Mouse (Mus musculus) effector memory CD4-positive, alpha-beta T cell, adult 7 months (primary cell): ENCODE data around the gene Hdgfl3. TPM values are rescaled to one million over a fixed set of nuclear protein-coding genes. Genes with fewer than 3 reads are reported as not detected.

Experiments used
- polyA plus RNA-seq: library from polyadenylated mRNA; unstranded; fragments of 100-300 nt; shearing (Covaris generic); gene quantifications from one replicate; pipeline ENCODE4 v1.2.1, GENCODE M21; 2017

The Hdgfl3 gene
- polyA plus RNA-seq = 15.8 TPM

GRCm38 (mm10) chr7:81934267-81934745, at the start of gene Hdgfl3:
Gene Hdgfl3 (minus strand): TSS chr7:81934473.

GRCm38 (mm10) chr7:81858968-81859721, 75.1 kb downstream of the Hdgfl3 start, which contains the start of gene Tm6sf1:
Gene Tm6sf1 (plus strand): TSS chr7:81859001.

DNA sequence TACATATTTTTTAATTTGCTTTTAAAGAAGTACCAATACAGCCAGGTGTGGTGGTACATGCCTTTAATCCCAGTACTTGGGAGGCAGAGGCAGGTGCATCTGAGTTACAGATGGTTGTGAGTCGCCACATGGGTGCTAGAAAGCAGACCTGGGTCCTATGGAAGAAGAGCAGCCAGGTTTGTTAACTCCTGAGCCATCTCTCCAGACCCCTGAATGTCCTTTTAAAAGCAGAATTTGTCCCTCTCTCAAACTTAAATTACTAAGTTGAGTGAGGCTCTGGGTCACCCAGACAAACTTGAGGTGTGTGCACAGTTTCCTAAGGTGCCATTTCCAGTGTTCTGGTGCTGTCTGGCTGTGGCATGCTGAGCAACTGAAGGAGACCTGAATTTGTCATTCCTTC, 78.6 kb downstream of the Hdgfl3 start, which contains the start of gene Gm10160:
Gene Gm10160 (minus strand): TSS at position 101 of the 400 bp plus-strand sequence.

Other genes with a start within 250 kb of the Hdgfl3 start
- 1.2 TPM for gene Homer2, start 226.9 kb downstream of the Hdgfl3 start, polyA plus RNA-seq
- gene Ramac, start 171.5 kb downstream of the Hdgfl3 start, polyA plus RNA-seq = 179 TPM
- gene 3110040N11Rik, start 145.0 kb downstream of the Hdgfl3 start, polyA plus RNA-seq = 33.5 TPM
- 88.5 TPM for gene Btbd1, start 105.0 kb downstream of the Hdgfl3 start, polyA plus RNA-seq
- not detected for gene Gm10160, start 78.7 kb downstream of the Hdgfl3 start, polyA plus RNA-seq
- gene Tm6sf1, start 75.5 kb downstream of the Hdgfl3 start, polyA plus RNA-seq = 13.6 TPM
- gene Bnc1, start 57.8 kb upstream of the Hdgfl3 start, polyA plus RNA-seq = not detected
- 2.4 TPM for gene Sh3gl3, start 239.4 kb upstream of the Hdgfl3 start, polyA plus RNA-seq